Mouse (Mus musculus) G1E (cell line): ENCODE results near the gene Btnl9. TPM values are rescaled to one million over a fixed set of nuclear protein-coding genes. Genes with fewer than 3 reads are reported as not detected.
"Not testable (repeated sequence)": the region's sequence is repeated elsewhere in the genome, so short reads cannot be mapped to it uniquely, and the experiment has no call there.

Source experiments
- ATAC-seq: 2 replicates; pipeline ENCODE4 v1.8.0; 2016; ENCODE audit warnings: mild to moderate bottlenecking; ENCODE audit not compliant: insufficient number of reproducible peaks, poor library complexity, low FRiP score, severe bottlenecking; ENCODE audit errors: extremely low read depth
- DNase-seq: peaks from one replicate; pipeline ENCODE4 v3.0.0; 2012; ENCODE audit warnings: low spot score
- H3K27me3 ChIP-seq: 2 replicates; pipeline ENCODE4 v1.6.1; 2012; ENCODE audit warnings: mild to moderate bottlenecking, low read length, inconsistent platforms; ENCODE audit not compliant: insufficient read depth
- H3K36me3 ChIP-seq: replicated peaks from 2 replicates; pipeline ENCODE3; 2012; ENCODE audit warnings: mild to moderate bottlenecking, inconsistent platforms
- H3K4me1 ChIP-seq: 2 replicates; pipeline ENCODE4 v1.6.1; 2012; ENCODE audit warnings: low read depth, low read length, inconsistent platforms, mixed read lengths; ENCODE audit not compliant: insufficient read depth
- H3K4me3 ChIP-seq: 2 replicates; pipeline ENCODE4 v1.5.1; 2012; ENCODE audit warnings: low read depth, mild to moderate bottlenecking, inconsistent platforms, low read length, moderate library complexity, mixed read lengths
- H3K9me3 ChIP-seq: replicated peaks from 2 replicates; pipeline ENCODE4 v1.6.1; 2012; ENCODE audit warnings: inconsistent platforms
- CTCF ChIP-seq: IDR thresholded peaks from 2 replicates; pipeline ENCODE4 v1.5.1; 2012; ENCODE audit warnings: low read depth, low read length, inconsistent platforms, mixed read lengths
- GATA1 ChIP-seq: IDR thresholded peaks from 2 replicates; pipeline ENCODE4 v1.6.1; 2012; ENCODE audit warnings: borderline replicate concordance, low read length, inconsistent platforms, mixed read lengths
- GATA2 ChIP-seq: IDR thresholded peaks from 2 replicates; pipeline ENCODE4 v1.6.1; 2012; ENCODE audit warnings: low read depth, low read length, inconsistent platforms, borderline replicate concordance
- POLR2AphosphoS5 ChIP-seq: IDR thresholded peaks from 2 replicates; pipeline ENCODE4 v1.6.1; 2012; ENCODE audit warnings: low read depth, low read length, inconsistent platforms; ENCODE audit not compliant: insufficient replicate concordance
- TAL1 ChIP-seq: conservative IDR thresholded peaks from 2 replicates; pipeline ENCODE4 v1.6.1; 2012; ENCODE audit warnings: low read depth, low read length, inconsistent platforms, mixed read lengths
- polyA plus RNA-seq: library from polyadenylated mRNA; stranded (reverse); fragments of >175 nt; gene quantifications from 2 replicates; pipeline ENCODE4 v1.2.3, GENCODE M21; 2012
- total RNA-seq, 2 experiments: library from RNA; stranded (forward) in 1 of 2; stranded (reverse) in 1 of 2; fragments of 200-1000 nt in 1 of 2; fragments of >200 nt in 1 of 2; fragmentation: Nextera tagmentation in 1 of 2; gene quantifications; 2 replicates each; pipeline ENCODE4 v1.2.3; 2014 to 2017

Gene Btnl9
- total and polyA plus RNA-seq, 3 experiments = 0.22 TPM; not detected in 2

DNA sequence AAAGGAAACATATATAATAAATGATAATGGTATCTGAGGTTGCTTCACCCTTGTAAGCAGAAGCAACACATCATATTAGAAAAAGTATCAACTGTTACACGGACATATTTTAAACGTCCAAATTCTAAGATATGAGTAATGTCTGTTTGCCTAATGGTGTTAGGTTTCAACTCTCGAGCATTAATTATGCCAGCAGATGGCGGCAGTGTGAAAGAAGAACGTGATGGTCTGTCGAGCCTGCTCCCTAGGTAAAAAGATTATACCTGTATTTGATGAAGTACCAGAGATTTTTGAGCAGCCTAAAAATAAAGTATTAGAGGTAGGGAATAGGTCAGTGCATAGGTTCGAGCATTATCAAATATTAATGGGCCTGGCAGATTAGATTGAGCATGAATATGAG lies 2.8 kb upstream of the Btnl9 start:
- Histone ChIP-seq H3K4me1 (no peaks in the 10 kb centered on the region), H3K9me3 (no peaks in the 10 kb centered on the region), H3K4me3 (no peak overlapping the region)

DNA sequence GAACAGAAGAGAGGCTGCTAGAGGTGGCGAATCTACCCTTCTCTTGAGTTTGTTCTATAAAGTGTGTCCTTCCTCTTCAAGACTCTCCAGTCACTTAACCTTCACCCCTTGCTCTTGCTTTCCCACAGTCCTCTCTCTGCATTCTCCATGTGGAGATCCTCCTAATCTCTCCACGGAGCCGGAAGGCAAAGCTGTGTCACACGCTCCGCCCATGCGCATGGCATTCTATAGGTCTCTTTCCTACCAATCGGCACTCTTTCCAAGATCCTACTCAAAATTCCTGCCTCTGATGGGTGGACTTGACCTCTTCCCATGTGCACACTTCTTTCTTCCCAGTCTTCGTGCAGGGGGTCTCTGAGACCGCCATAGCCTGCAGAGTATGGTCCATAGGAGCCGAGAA lies 742 bp upstream of the Btnl9 start:
- Histone ChIP-seq H3K4me3 (no peak overlapping the region), H3K4me1 (no peaks in the 10 kb centered on the region), H3K36me3 (no peaks in the 10 kb centered on the region), H3K27me3 (peaks cover 16% of the 10 kb centered on the region), H3K9me3 (no peaks in the 10 kb centered on the region)
- ATAC-seq (no peak), DNase-seq (no peak)
- TF ChIP-seq TAL1 (no peak), GATA2 (no peak)

More for the DNA sequence above, 2.8 kb upstream of the Btnl9 start:
- Histone ChIP-seq H3K27me3 (peaks cover 11% of the 10 kb centered on the region; the same call in 1 of the 2 replicates), H3K36me3 (no peaks in the 10 kb centered on the region)
- DNase-seq = peak; percentile 9
- TF ChIP-seq CTCF = no peak
- no peak for TF ChIP-seq GATA1
- TF ChIP-seq POLR2AphosphoS5 = no peak
- TF ChIP-seq TAL1 = no peak
- no peak for TF ChIP-seq GATA2
- no peak for ATAC-seq

DNA sequence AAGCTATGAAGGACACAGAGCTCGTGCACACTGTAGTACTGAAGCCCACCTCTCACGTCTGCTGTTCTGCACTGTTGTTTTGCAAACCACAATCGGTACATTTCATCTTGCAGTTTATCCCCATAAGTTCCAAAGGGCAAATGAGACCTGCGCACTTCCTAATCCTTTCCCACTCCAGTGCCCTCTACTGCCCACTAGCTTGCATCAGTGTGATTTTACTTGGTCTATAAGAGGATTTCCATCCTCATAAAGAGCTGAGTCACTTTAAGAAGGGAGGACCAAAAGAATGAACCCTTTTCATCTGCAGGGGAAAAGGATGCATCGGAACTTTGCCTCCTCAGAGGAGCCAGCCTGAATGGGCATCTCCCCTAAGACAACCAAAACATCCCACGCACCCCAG lies 507 bp downstream of the Btnl9 start:
- DNase-seq = no peak
- Histone ChIP-seq H3K27me3 (peaks cover 16% of the 10 kb centered on the region), H3K4me3 (no peak overlapping the region), H3K4me1 (no peaks in the 10 kb centered on the region), H3K36me3 (no peaks in the 10 kb centered on the region), H3K9me3 (no peaks in the 10 kb centered on the region)
- no peak for TF ChIP-seq GATA2
- no peak for TF ChIP-seq POLR2AphosphoS5
- no peak for TF ChIP-seq TAL1
- no peak for TF ChIP-seq CTCF
- TF ChIP-seq GATA1 = no peak
- no peak for ATAC-seq

DNA sequence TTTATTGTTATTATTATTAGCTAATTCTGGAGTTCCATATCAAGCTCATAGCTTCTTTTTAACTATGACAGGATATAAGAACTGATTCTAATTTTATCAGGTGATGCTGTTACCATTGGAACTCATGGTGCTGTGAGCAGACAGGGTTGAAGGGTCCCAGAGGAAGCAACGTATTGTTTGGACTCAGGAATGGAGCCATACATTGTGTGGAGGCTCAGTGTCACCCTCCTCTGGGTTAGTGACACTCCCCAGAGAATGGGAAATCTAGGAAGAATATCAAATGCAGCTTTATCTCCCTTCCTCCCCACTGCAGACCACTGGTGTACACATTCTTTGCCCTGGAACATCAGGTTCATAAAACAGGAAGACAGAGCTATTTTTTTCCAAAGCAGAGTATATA lies 3.8 kb downstream of the Btnl9 start:
- TF ChIP-seq GATA2 = no peak
- no peak for TF ChIP-seq TAL1
- TF ChIP-seq GATA1 = no peak
- no peak for TF ChIP-seq POLR2AphosphoS5
- no peak for TF ChIP-seq CTCF
- no peak overlapping the region for H3K4me3 ChIP-seq
- DNase-seq (no peak), ATAC-seq (no peak)
- H3K27me3 ChIP-seq = peaks cover 26% of the 10 kb centered on the region
- no peaks in the 10 kb centered on the region for H3K9me3 ChIP-seq
- H3K4me1 ChIP-seq = no peaks in the 10 kb centered on the region
- no peaks in the 10 kb centered on the region for H3K36me3 ChIP-seq

DNA sequence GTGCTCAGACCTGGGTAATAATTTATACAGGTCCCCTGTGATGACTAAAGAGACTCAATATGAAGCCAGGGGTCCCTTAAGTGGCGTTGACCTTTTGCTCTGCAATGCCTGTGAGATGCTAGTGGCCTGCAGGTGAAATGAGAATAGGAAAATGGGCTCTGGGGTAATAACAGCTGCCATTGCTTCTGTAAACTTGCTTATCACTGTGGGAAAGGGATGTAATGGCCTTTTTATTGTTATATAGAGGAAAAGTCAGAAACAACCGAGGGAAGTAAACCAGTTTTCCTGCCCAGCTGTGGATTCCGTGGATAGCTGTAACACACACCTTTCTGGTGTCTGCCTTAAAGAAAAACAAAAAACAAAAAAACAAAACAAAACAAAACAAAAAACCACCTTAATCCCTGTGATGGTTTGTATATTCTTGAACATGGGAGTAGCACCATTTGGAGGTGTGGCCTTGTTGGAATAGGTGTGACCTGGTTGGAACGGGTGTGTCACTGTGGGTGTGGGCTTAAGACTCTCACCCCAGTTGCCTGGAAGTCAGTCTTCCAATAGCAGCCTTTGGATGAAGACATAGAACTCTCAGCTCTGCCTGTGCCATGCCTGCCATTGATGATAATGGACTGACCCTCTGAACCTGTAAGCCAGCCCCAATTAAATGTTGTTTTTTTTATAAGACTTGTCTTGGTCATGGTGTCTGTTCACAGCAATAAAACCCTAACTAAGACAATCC lies 10.7 kb downstream of the Btnl9 start:
- H3K9me3 ChIP-seq, H3K36me3 ChIP-seq, DNase-seq, H3K4me3 ChIP-seq, H3K4me1 ChIP-seq, ATAC-seq: not testable (repeated sequence)
- H3K27me3 ChIP-seq = peaks cover 11% of the 10 kb centered on the region

DNA sequence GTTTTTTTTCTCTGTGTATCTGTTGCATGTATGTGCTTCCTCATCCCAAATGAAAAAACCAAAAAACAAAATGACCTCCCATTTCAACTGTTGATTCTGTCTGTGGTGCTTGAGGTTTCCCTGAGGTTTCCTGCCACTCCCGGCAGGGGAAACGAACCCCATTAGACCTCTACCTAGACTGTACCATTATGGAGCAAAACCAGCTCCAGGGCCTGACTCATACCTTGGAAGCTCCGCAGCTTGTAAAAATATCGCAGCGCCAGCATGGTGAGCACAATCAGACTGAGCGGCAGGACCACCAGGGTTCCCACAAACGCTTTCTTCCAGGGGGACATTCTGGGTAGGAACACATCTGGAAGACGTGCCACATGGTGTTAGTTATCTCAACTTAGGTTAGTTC lies 11.6 kb downstream of the Btnl9 start:
- Histone ChIP-seq H3K27me3 (peaks cover 7% of the 10 kb centered on the region), H3K9me3 (no peaks in the 10 kb centered on the region), H3K4me3 (no peak overlapping the region), H3K4me1 (no peaks in the 10 kb centered on the region), H3K36me3 (no peaks in the 10 kb centered on the region)
- ATAC-seq = no peak
- TF ChIP-seq TAL1 (no peak), POLR2AphosphoS5 (no peak), CTCF (no peak), GATA2 (no peak), GATA1 (no peak)
- no peak for DNase-seq

DNA sequence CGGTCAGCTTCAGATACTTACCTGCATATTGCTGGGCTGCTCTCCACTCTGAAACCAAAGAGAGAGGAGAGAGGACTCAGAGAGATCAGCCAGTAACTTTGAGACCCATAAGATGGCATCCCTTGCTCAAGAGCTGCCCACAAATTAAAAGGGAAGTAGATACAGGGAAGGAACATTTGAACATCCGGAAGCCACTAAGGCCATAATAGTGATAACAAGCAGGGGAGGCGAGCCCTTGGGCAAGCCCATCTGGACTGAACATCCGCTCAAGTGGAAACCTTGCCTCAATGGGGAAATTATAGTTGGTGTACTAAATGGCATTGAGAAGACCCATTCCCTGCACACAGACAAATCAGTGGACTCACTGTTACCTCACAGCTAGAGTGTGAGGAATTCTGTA lies 16.4 kb downstream of the Btnl9 start:
- Histone ChIP-seq H3K4me1 (no peaks in the 10 kb centered on the region), H3K36me3 (no peaks in the 10 kb centered on the region), H3K4me3 (no peak overlapping the region), H3K9me3 (peaks cover 8% of the 10 kb centered on the region), H3K27me3 (peaks cover 4% of the 10 kb centered on the region)
- TF ChIP-seq GATA1 = no peak
- no peak for DNase-seq
- ATAC-seq = no peak
